Mouse (Mus musculus) colon, adult 2 months (tissue): Measurements from ENCODE around the gene Spata25. TPM values are rescaled to one million over a fixed set of nuclear protein-coding genes. Genes with fewer than 3 reads are reported as not detected.

Experiments used
- polyA plus RNA-seq: library from polyadenylated mRNA; depleted of rRNA; stranded (reverse); fragments of >200 nt; gene quantifications from 2 replicates; pipeline ENCODE4 v1.2.3, GENCODE M21; 2012; rRNA removed

Gene Spata25
- polyA plus RNA-seq = not detected in 2 replicates

DNA sequence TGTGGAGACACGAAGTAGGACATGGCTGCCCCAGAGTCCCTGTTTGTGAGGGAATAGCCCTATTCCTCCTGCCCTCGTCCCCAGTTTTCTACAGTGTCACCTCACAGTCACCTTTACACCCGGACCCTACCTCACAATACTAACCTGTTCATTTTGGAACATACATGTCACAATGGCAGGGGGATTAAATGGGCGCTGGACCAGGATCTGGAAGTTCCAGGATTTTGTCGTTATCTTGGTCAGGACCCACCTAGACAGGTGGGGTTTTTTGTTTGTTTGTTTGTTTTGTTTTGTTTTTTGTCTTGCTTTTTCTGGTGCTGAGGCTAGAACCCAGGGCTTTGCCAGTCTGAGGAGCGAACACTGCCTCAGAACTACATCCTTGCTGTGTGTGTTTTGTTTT lies at the start of gene Spata25:
Gene Spata25, minus strand, starts transcription at position 101 of the 400 bp plus-strand sequence.

DNA sequence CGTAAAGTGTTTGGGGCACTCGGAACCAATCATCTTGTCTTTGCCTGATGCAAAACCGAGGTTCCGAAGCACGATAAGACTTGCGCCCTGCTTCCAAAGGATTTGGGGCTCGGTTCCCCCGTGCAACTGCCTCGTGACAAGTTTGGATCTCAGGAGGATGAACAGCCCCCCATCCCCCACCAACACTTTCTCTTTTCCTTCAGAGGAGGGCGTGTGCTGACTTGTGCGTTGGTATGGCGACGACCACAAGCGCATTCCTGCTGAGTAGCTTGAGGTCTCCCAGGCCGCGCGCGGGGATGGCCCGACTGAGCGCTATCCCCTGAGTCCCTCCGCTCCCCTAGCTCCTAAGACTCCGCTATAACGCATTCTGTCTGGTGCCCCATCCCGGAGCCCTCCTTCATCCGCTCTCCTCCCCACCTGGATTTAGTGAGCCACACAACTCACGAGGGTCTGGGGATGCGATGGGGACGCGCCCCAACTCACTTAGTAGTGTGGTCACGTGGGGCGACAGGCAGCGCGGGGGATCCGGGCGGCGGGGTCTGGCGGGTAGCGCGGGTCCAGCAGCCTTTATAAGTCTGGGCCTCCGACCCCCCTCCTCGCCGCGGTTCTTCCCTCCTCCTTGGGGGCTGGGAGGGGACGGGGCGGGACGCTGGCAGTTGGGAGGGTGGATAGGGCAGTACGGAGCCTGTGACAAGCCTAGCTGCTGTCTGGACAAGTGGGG lies 28.9 kb upstream of the Spata25 start, which contains the start of gene Pltp:
Gene Pltp, minus strand, starts transcription at position 611 of the 721 bp plus-strand sequence.

DNA sequence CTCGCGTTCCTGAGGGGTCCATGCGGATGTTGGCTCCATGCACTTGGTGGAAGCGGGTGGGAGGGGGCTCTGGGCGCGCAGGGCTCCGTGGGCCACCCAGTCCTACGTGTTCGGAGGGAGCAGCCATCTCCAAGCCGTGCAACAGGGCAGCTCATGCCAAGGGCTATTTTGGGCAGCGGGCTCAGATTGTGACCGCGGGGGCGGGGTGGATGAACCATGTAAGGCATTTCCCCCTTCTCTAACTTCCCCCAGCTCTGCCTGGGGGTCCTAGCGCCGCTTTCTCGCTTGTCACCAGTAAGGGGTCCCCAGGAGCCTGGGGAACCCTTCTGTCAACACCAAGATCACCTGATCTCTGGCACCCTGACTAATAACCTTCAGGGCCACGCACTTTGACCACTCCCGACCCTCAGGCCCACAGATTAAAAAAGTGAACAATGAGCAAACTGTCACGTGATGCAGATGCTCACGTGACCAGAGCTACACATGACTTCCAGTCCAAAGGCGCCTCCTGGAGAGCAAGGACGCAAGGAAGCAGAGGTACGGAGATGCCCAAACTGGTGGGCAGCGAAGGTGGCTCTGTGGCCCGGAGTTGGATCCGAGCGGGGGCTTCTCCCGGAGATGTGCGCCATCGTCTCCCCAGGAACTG lies 5.1 kb upstream of the Spata25 start, which contains the start of gene Neurl2:
Gene Neurl2, minus strand, starts transcription at position 143 of the 646 bp plus-strand sequence.

DNA sequence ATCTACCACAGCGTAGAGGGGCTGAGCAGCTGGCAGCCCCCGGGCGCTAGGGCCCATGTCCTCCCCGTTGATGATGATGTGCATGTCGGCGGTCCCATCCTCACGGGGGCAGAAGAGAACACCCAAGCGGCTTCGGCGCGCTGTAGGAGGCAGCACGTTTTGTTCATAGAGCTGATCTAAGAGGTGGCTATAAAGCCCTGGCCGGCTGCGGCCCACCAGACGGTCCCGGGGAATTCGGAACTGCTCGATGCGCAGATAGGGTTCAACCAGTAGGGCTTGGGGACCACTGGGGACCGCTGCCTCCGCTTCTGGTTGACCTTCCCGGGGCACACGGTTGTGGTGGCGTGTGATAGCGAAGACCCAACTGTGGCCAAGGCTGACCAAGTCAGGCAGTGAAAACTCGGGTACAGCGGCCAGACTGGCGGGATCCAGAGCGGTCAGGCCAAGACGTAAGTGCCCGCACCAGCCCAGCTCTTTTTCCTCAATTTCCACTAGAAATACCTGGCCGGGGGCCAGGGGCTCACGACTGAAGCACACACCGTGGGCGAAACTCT lies 4.5 kb upstream of the Spata25 start, which contains the start of gene Ctsa:
Gene Ctsa, plus strand, starts transcription at position 126 of the 554 bp plus-strand sequence.

DNA sequence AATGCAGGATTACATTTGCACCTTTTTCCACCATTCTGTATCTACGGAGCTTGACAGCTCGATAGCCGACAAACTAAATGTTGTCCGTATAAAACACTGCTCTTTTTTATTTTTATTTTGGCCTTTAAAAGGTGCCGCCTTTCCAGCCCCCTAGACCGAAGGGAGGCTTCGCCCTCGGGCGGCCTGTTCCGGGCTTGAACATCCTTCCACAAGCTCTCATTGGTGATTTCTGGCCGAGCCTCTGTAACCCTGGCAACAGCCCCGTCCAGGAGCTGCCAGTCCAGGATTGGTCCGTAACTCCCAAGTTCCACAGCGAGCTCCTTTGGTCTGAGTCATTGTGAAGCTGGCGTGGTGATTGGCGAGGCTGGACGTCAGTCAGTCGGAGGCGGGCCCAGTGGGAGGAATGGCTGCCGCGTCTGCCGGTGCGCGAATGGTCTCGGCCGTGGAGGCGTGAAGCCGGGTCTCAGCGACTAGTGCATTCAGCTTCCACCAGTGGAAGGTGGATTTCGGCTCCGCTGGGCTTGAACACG lies 5.6 kb downstream of the Spata25 start, which contains the start of gene Zswim1:
Gene Zswim1, plus strand, starts transcription at position 51 of the 530 bp plus-strand sequence.

DNA sequence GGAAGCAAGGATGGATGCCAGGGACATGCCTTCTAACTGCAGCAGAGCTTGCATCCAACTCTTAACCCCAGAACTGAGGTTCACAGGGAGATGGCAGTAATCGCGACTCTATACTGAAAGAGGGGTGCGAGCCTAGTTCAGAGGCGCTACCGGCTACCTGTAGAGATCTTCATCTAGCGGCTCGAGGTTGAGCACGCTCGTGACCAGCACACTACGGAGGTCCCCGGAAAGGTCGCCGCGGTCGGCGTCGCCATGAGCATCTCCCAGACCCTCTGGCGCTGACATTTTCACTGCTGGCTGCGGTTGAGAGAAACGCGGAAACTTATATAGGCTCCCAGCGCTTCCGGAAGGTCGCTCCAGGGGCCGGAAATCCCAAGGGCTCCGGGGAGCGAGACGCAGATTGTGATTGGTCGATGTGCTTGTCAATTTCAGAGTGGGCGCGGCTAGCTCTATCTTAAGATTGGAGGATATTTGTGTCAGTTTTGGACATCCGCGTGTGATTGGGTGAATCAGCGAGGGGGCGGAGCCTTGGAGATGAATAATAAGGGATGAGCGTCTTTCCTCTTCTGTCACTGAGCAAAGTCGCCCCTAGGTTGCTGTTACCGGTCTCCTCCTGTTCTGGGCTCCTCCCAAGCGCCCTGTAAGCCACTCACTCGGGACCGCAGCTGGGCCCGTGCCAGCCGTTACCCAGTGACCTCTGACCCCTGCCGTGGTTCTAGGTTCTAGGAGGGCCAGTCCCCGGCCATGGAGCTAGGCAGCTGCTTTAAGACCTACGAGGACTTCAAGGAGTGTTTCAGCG lies 23.6 kb downstream of the Spata25 start, which contains the start of the genes Acot8 and Zswim3:
Gene Acot8, minus strand, starts transcription at position 350 of the 799 bp plus-strand sequence.
Gene Zswim3, plus strand, starts transcription at position 566 of the 799 bp plus-strand sequence.

DNA sequence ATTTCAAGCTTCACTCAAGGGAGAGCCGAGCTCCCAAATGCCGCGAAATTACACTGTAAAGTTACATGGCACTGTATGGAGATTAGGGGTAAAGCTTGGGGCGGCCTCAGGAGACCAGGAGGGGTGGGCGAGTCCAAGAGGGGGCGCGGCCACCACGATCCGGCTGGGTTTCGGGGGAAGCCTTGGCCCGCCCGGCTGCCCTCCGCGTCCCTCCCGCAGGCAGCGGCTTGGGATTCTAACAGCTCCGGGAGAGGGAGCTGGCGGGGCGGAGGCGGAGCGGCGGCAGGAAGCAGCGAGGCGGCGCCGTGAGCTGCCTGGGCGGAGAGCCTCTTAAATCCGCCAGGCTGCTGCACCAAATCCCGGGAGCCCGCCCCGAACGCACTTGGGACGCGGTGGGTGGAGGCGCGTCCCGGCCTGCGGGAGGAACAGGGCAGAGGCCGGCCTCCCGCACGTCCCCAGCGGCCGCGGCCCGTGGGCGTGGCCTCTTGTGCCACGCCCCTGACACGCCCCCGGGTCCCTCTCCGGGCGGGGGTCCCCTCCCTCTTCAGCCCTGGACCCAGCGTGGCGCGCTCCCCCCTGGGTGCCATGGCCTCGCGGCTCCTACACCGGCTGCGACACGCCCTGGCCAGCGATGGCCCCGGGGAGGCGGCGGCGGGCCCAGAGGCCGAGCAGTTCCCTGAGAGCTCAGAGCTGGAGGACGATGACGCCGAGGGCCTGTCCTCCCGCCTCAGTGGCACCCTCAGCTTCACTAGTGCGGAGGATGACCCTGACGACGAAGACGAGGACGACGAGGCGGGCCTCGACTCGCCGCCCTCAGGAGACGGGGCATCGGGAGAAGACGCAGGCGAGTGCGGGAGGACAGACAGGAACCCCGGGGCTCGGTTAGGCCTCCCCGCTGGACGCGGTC lies 42.6 kb downstream of the Spata25 start, which contains the start of gene Snx21:
Gene Snx21, plus strand, starts transcription at position 343 of the 907 bp plus-strand sequence.

DNA sequence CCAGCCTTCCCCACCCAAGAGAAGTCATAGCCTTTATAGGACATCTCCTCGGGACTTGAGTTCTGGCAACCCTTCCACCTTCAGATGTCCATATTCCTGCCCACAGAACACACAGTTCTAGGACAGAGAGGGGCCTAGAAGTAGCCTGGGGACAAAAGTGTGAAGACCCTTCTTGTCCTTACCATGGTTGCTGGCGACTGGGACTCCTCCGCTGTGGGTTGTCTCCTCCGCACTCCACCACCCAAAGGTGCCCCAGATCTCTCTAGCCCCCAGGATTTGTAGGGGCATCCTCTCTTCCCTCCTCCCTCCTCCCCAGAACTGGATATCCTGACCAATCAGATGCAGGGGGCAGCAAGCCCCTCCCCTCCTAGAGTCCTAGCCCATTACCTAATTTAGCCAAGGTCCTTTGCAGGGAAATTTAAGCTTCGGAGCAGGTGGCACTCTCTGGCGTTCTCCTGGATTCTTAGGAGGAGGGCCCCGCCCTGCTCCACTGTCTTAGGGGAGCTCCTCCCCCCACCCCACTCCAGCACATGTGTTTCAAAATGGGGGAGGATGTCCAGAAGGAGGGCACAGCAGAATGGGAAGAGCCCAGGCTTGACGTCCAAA lies 48.8 kb downstream of the Spata25 start, which contains the start of gene Tnnc2:
Gene Tnnc2, minus strand, starts transcription at position 487 of the 606 bp plus-strand sequence.

Other genes with a start within 250 kb of the Spata25 start
- 0.16 TPM in 2 replicates for gene Wfdc6a, start 243.1 kb downstream of the Spata25 start, polyA plus RNA-seq
- gene Eppin, start 234.9 kb downstream of the Spata25 start, polyA plus RNA-seq = not detected in 2 replicates
- gene Wfdc6b, start 215.0 kb downstream of the Spata25 start, polyA plus RNA-seq = 0.15 TPM in 1 of 2 replicates, not detected in the other
- gene Wfdc8, start 214.9 kb downstream of the Spata25 start, polyA plus RNA-seq = 0.31 and 0.35 TPM in 2 replicates
- gene Wfdc16, start 189.7 kb downstream of the Spata25 start, polyA plus RNA-seq = 0.13 and 0.16 TPM in 2 replicates
- gene Wfdc10, start 172.5 kb downstream of the Spata25 start, polyA plus RNA-seq = not detected in 2 replicates
- gene Wfdc9, start 172.0 kb downstream of the Spata25 start, polyA plus RNA-seq = not detected in 2 replicates
- gene Wfdc11, start 154.4 kb downstream of the Spata25 start, polyA plus RNA-seq = not detected in 2 replicates
- gene Wfdc13, start 143.4 kb downstream of the Spata25 start, polyA plus RNA-seq = 0.28 and 0.73 TPM in 2 replicates
- gene Spint4, start 130.0 kb downstream of the Spata25 start, polyA plus RNA-seq = not detected in 2 replicates
- gene Spint5, start 113.2 kb downstream of the Spata25 start, polyA plus RNA-seq = not detected in 2 replicates
- 0.28 and 0.84 TPM in 2 replicates for gene Wfdc3, start 82.6 kb downstream of the Spata25 start, polyA plus RNA-seq
- 60.0 and 89.4 TPM in 2 replicates for gene Dnttip1, start 82.6 kb downstream of the Spata25 start, polyA plus RNA-seq
- 65.5 and 79.7 TPM in 2 replicates for gene Ube2c, start 58.6 kb downstream of the Spata25 start, polyA plus RNA-seq
- gene Tnnc2, start 48.6 kb downstream of the Spata25 start, polyA plus RNA-seq = not detected in 2 replicates
- gene Snx21, start 42.7 kb downstream of the Spata25 start, polyA plus RNA-seq = 34.1 and 41.6 TPM in 2 replicates
- gene Acot8, start 23.7 kb downstream of the Spata25 start, polyA plus RNA-seq = 134 and 139 TPM in 2 replicates
- 3.4 and 3.5 TPM in 2 replicates for gene Zswim3, start 23.4 kb downstream of the Spata25 start, polyA plus RNA-seq
- gene Zswim1, start 5.9 kb downstream of the Spata25 start, polyA plus RNA-seq = 10.5 and 11.5 TPM in 2 replicates
- 320 and 357 TPM in 2 replicates for gene Ctsa, start 4.3 kb upstream of the Spata25 start, polyA plus RNA-seq
- 5.2 and 7.2 TPM in 2 replicates for gene Neurl2, start 4.9 kb upstream of the Spata25 start, polyA plus RNA-seq
- gene Pltp, start 29.2 kb upstream of the Spata25 start, polyA plus RNA-seq = 82.0 and 82.9 TPM in 2 replicates
- gene Pcif1, start 50.8 kb upstream of the Spata25 start, polyA plus RNA-seq = 29.5 and 36.3 TPM in 2 replicates
- 34.2 and 35.7 TPM in 2 replicates for gene Zfp335, start 83.2 kb upstream of the Spata25 start, polyA plus RNA-seq
- 4.4 and 4.7 TPM in 2 replicates for gene Mmp9, start 112.2 kb upstream of the Spata25 start, polyA plus RNA-seq
- gene Slc12a5, start 132.3 kb upstream of the Spata25 start, polyA plus RNA-seq = 0.90 and 1.1 TPM in 2 replicates
- 24.8 and 26.6 TPM in 2 replicates for gene Ncoa5, start 206.3 kb upstream of the Spata25 start, polyA plus RNA-seq
- gene Cd40, start 227.1 kb upstream of the Spata25 start, polyA plus RNA-seq = 3.4 and 5.9 TPM in 2 replicates